ENCODE assay signal across 8 mouse cellular contexts in genomic region chr7:145030635-145031141, GRCm38 (mm10).
DNase-seq lines count a peak whose midpoint lies in the region; ATAC-seq and TF ChIP-seq lines count a peak whose summit lies in the region.

No protein-coding gene starts in this region.

- peak overlapping the region; percentile 47; the same call in 1 of the 2 replicates for H3K9ac ChIP-seq in heart, embryonic 11.5 days (ENCODE audit: low read depth, low read length)
- H3K9ac ChIP-seq in kidney, embryonic 15.5 days, result no peak overlapping the region; the same call in 1 of the 2 replicates
- H3K9ac ChIP-seq in limb, embryonic 14.5 days (ENCODE audit: low read depth, low read length, severe bottlenecking), result peak overlapping the region; percentile 26; the same call in 1 of the 2 replicates
- H3K9ac ChIP-seq in midbrain, embryonic 14.5 days (replicated peaks; ENCODE audit: low read length), result no peak overlapping the region; the same call in 1 of the 2 replicates
- no peak overlapping the region for H3K9ac ChIP-seq in stomach, embryonic 14.5 days (replicated peaks; ENCODE audit: low read depth, low read length)

- ATAC-seq in heart, embryonic 11.5 days (replicated peaks; ENCODE audit: insufficient number of reproducible peaks, low FRiP score, low TSS enrichment), result peak; percentile 79
- ATAC-seq in kidney, embryonic 15.5 days (replicated peaks; ENCODE audit: low FRiP score), result peak; percentile 92
- ATAC-seq in limb, embryonic 14.5 days (ENCODE audit: low FRiP score, low read depth), result peak; percentile 95
- peak; percentile 90; the same call in 1 of the 2 replicates for ATAC-seq in midbrain, embryonic 14.5 days (ENCODE audit: low FRiP score, low TSS enrichment)
- ATAC-seq in stomach, embryonic 14.5 days (ENCODE audit: insufficient number of reproducible peaks, insufficient read depth, low FRiP score, low read depth), result peak; percentile 93
- no peak for ATAC-seq in activated CD4-positive, CD25-positive, alpha-beta regulatory T cell, adult 4 months

- no peak for TF ChIP-seq CTCF in bone marrow macrophage, adult 2 months (IDR thresholded peaks at IDR 0.05; ENCODE audit: low read depth, low read length)
- no peak for TF ChIP-seq CTCF in embryonic fibroblast, embryonic 13.5 days (IDR thresholded peaks at IDR 0.05; ENCODE audit: borderline replicate concordance, insufficient read depth, low read length)

- H3K9me3 ChIP-seq in heart, embryonic 11.5 days (replicated peaks; ENCODE audit: control insufficient read depth, low read length), result no peaks in the 10 kb centered on the region
- no peaks in the 10 kb centered on the region for H3K9me3 ChIP-seq in kidney, embryonic 15.5 days (replicated peaks)
- no peaks in the 10 kb centered on the region for H3K9me3 ChIP-seq in limb, embryonic 14.5 days (ENCODE audit: control insufficient read depth, low read length)
- H3K9me3 ChIP-seq in midbrain, embryonic 14.5 days (ENCODE audit: control insufficient read depth, low read length), result no peaks in the 10 kb centered on the region
- H3K9me3 ChIP-seq in stomach, embryonic 14.5 days (ENCODE audit: control insufficient read depth, low read depth, low read length), result no peaks in the 10 kb centered on the region

- H3K36me3 ChIP-seq in heart, embryonic 11.5 days (ENCODE audit: control insufficient read depth, insufficient read depth, low read length), result no peaks in the 10 kb centered on the region
- no peaks in the 10 kb centered on the region for H3K36me3 ChIP-seq in kidney, embryonic 15.5 days
- no peaks in the 10 kb centered on the region for H3K36me3 ChIP-seq in limb, embryonic 14.5 days (ENCODE audit: control insufficient read depth, insufficient read depth, low read length)
- no peaks in the 10 kb centered on the region for H3K36me3 ChIP-seq in midbrain, embryonic 14.5 days (ENCODE audit: control insufficient read depth, insufficient read depth, low read length)
- no peaks in the 10 kb centered on the region for H3K36me3 ChIP-seq in stomach, embryonic 14.5 days (ENCODE audit: control insufficient read depth, insufficient read depth, low read length)

- no peak for TF ChIP-seq POLR2A in bone marrow macrophage, adult 2 months (IDR thresholded peaks at IDR 0.05; ENCODE audit: borderline replicate concordance, low read depth, low read length)
- TF ChIP-seq POLR2A in embryonic fibroblast, embryonic 13.5 days (IDR thresholded peaks at IDR 0.05; ENCODE audit: low read depth, low read length), result no peak
- no peak for TF ChIP-seq POLR2A in limb, embryonic 14.5 days (IDR thresholded peaks at IDR 0.05; ENCODE audit: borderline replicate concordance, extremely low read depth, insufficient read depth, insufficient read length)

- peak overlapping the region; percentile 98 for H3K27ac ChIP-seq in bone marrow macrophage, adult 2 months (ENCODE audit: insufficient read depth, low read depth, low read length)
- peak overlapping the region; percentile 79 for H3K27ac ChIP-seq in embryonic fibroblast, embryonic 13.5 days (ENCODE audit: insufficient read depth, low read length)
- no peak overlapping the region for H3K27ac ChIP-seq in heart, embryonic 11.5 days (ENCODE audit: low read depth, low read length)
- peak overlapping the region; percentile 85 for H3K27ac ChIP-seq in kidney, embryonic 15.5 days
- peak overlapping the region; percentile 70 for H3K27ac ChIP-seq in limb, embryonic 14.5 days (replicated peaks; ENCODE audit: low read depth, low read length)
- no peak overlapping the region for H3K27ac ChIP-seq in midbrain, embryonic 14.5 days (replicated peaks; ENCODE audit: low read depth, low read length)
- H3K27ac ChIP-seq in stomach, embryonic 14.5 days (ENCODE audit: low read length), result peak overlapping the region; percentile 39; the same call in 1 of the 2 replicates

- peak; percentile 92 for DNase-seq in limb, embryonic 14.5 days (ENCODE audit: low spot score)
- DNase-seq in midbrain, embryonic 14.5 days, result peak; percentile 90

- 0 out of 2 replicates have a peak, but pooled peaks cover 1% of the 10 kb centered on the region for H3K27me3 ChIP-seq in heart, embryonic 11.5 days (ENCODE audit: control insufficient read depth, insufficient read depth, low read length)
- H3K27me3 ChIP-seq in kidney, embryonic 15.5 days, result no peaks in the 10 kb centered on the region
- H3K27me3 ChIP-seq in limb, embryonic 14.5 days (ENCODE audit: control insufficient read depth, insufficient read depth, low read length), result no peaks in the 10 kb centered on the region
- H3K27me3 ChIP-seq in midbrain, embryonic 14.5 days (ENCODE audit: control insufficient read depth, insufficient read depth, low read length), result no peaks in the 10 kb centered on the region
- no peaks in the 10 kb centered on the region for H3K27me3 ChIP-seq in stomach, embryonic 14.5 days (ENCODE audit: control insufficient read depth, insufficient read depth, low read length)

- 1% methylated on average over 22 of the region's 22 CpGs for WGBS in heart, embryonic 11.5 days (ENCODE audit: insufficient replicate concordance)
- WGBS in kidney, embryonic 15.5 days, result under 1% methylated on average over 22 of the region's 22 CpGs
- WGBS in limb, embryonic 14.5 days, result 0% methylated on average over 22 of the region's 22 CpGs
- WGBS in midbrain, embryonic 14.5 days, result under 1% methylated on average over 22 of the region's 22 CpGs
- WGBS in stomach, embryonic 14.5 days, result under 1% methylated on average over 22 of the region's 22 CpGs

- H3K4me1 ChIP-seq in bone marrow macrophage, adult 2 months (ENCODE audit: control insufficient read depth, insufficient read depth, low read length), result peaks cover 72% of the 10 kb centered on the region
- H3K4me1 ChIP-seq in embryonic fibroblast, embryonic 13.5 days (ENCODE audit: control insufficient read depth, insufficient read depth, low read length), result peaks cover 4% of the 10 kb centered on the region
- peaks cover 9% of the 10 kb centered on the region for H3K4me1 ChIP-seq in heart, embryonic 11.5 days (ENCODE audit: control insufficient read depth, insufficient read depth, low read length)
- H3K4me1 ChIP-seq in kidney, embryonic 15.5 days, result peaks cover 29% of the 10 kb centered on the region
- H3K4me1 ChIP-seq in limb, embryonic 14.5 days (ENCODE audit: control insufficient read depth, insufficient read depth, low read length), result peaks cover 17% of the 10 kb centered on the region
- peaks cover 9% of the 10 kb centered on the region; the same call in 1 of the 2 replicates for H3K4me1 ChIP-seq in midbrain, embryonic 14.5 days (ENCODE audit: control insufficient read depth, insufficient read depth, low read length)
- H3K4me1 ChIP-seq in stomach, embryonic 14.5 days (ENCODE audit: control insufficient read depth, insufficient read depth, low read length), result 0 out of 2 replicates have a peak, but pooled peaks cover 7% of the 10 kb centered on the region

- H3K4me3 ChIP-seq in bone marrow macrophage, adult 2 months (ENCODE audit: insufficient read depth, low read length), result peak overlapping the region; percentile 52
- H3K4me3 ChIP-seq in embryonic fibroblast, embryonic 13.5 days (ENCODE audit: insufficient read depth, low read length), result no peak overlapping the region
- H3K4me3 ChIP-seq in heart, embryonic 11.5 days (ENCODE audit: low read depth, low read length), result peak overlapping the region; percentile 34
- peak overlapping the region; percentile 36 for H3K4me3 ChIP-seq in kidney, embryonic 15.5 days (replicated peaks)
- H3K4me3 ChIP-seq in limb, embryonic 14.5 days (replicated peaks; ENCODE audit: low read length), result peak overlapping the region; percentile 30
- H3K4me3 ChIP-seq in midbrain, embryonic 14.5 days (replicated peaks; ENCODE audit: low read depth, low read length), result peak overlapping the region; percentile 34
- peak overlapping the region; percentile 24 for H3K4me3 ChIP-seq in stomach, embryonic 14.5 days (ENCODE audit: low read depth, low read length)

- peak overlapping the region; percentile 71 for H3K4me2 ChIP-seq in heart, embryonic 11.5 days
- H3K4me2 ChIP-seq in kidney, embryonic 15.5 days, result peak overlapping the region; percentile 75
- peak overlapping the region; percentile 52 for H3K4me2 ChIP-seq in limb, embryonic 14.5 days (replicated peaks; ENCODE audit: low read depth, low read length, severe bottlenecking)
- peak overlapping the region; percentile 76 for H3K4me2 ChIP-seq in midbrain, embryonic 14.5 days (ENCODE audit: low read length)
- peak overlapping the region; percentile 66 for H3K4me2 ChIP-seq in stomach, embryonic 14.5 days (replicated peaks; ENCODE audit: low read depth, low read length)

Comparison
In these comparisons a context has a peak if more than half of its experiments do, and no peak if none do; other contexts are left out.
1. H3K27ac ChIP-seq: peak in bone marrow macrophage, adult 2 months (single experiment), embryonic fibroblast, embryonic 13.5 days (single experiment), kidney, embryonic 15.5 days (single experiment), limb, embryonic 14.5 days (single experiment) and stomach, embryonic 14.5 days (single experiment); none in heart, embryonic 11.5 days (single experiment) and midbrain, embryonic 14.5 days (single experiment).
2. H3K9ac ChIP-seq: peak in heart, embryonic 11.5 days (single experiment) and limb, embryonic 14.5 days (single experiment); none in kidney, embryonic 15.5 days (single experiment), midbrain, embryonic 14.5 days (single experiment) and stomach, embryonic 14.5 days (single experiment).
3. Peak in every context shown above with its lines, with median percentiles within 50 percentile points of each other: H3K4me2 ChIP-seq.